Mouse (Mus musculus): ENCODE measurements around the gene Nudt8. TPM values are rescaled to one million over a fixed set of nuclear protein-coding genes. Genes with fewer than 3 reads are reported as not detected.

Nudt8 gene
- total RNA-seq, 2 experiments from 2014 or later: 61.2 to 71.2 TPM

GRCm38 (mm10) chr19:3985261-3985681 is 15.1 kb upstream of the Nudt8 start:
- intact Hi-C loops (cut with DNase I): no loop called here

GRCm38 (mm10) chr19:3986334-3986733 is 14.0 kb upstream of the Nudt8 start, which contains the start of gene Acy3:
Acy3 (plus strand) TSS chr19:3986570.
- intact Hi-C loops (cut with DNase I): no loop called here
- DNase-seq: peak; percentile 91

More at GRCm38 (mm10) chr19:3985261-3985681, 15.1 kb upstream of the Nudt8 start:
- peak; percentile 63 to 65 for DNase-seq

- DNase-seq: no peak
- intact Hi-C loops (cut with DNase I): no loop called here
Observed at GRCm38 (mm10) chr19:3988066-3988465, 12.3 kb upstream of the Nudt8 start.

DNA sequence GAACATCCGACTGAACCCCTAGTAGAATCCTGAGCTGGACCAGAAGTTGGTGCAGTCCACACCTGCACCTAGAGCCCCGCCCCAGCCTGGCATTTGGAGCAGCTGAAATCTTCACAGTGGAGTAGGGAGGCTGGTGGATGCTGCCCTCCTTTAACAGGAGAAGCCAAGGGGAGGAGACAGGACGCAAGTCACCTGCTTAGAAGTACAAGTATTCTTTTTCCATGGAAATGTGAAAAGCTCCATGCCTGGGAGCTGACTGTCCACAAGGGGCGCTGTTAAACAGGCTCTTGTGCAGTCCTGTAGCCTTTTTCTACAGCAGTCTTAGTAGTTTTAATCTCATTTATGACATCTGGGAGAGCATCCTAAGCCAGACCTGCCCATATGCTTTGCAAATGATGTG is 11.6 kb upstream of the Nudt8 start:
- intact Hi-C loops (cut with DNase I): no loop called here
- no peak for DNase-seq

GRCm38 (mm10) chr19:3990804-3991203 is 9.6 kb upstream of the Nudt8 start:
- intact Hi-C loops (cut with DNase I): no loop called here
- DNase-seq: no peak

DNA sequence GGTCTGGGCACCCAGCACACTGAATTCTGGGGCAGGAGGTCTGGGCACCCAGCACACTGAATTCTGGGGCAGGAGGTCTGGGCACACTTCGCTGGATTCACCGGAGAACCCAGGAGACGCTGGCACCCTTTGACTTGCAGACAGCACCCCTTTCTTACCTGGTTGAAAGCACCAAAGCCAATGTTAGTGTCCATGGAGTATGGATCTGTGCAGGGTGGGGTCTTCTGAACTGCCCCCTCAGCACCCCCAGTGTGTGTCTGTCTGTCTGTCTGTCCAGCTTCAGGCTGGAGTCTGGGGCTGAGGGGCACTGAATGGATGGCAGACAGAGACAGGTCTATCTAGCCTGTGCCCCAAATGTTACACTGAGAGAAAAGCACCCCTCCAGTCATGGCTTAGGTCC is 8.8 kb upstream of the Nudt8 start:
- intact Hi-C loops (cut with DNase I): no loop called here
- no peak for DNase-seq

DNA sequence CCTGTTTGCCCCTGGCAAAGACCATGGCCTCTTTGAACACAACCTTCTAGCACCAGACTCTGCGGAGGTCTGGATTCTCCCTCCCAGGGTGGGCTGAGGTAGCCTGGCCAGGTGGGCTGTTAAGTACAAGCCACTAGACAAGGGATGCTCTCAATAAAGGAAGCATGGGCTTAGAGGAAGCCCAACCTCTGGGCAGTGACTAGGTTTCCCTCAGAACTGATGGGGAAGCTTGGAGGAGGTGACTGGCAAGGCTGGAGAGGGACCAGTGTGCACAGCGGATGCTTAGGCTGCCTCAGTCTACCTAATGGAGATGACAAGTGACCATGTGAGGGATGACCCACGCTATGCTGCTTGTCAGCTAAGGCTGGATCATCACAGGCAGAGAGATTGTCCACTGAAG is 8.4 kb upstream of the Nudt8 start:
- intact Hi-C loops (cut with DNase I): no loop called here

GRCm38 (mm10) chr19:3992416-3992815 is 8.0 kb upstream of the Nudt8 start, which contains the start of gene Tbx10:
Tbx10 (plus strand) TSS chr19:3992752.
- intact Hi-C loops (cut with DNase I): no loop called here
- DNase-seq: no peak

More for the DNA sequence above, 8.4 kb upstream of the Nudt8 start:
- DNase-seq: no peak

GRCm38 (mm10) chr19:3994932-3995331 is 5.4 kb upstream of the Nudt8 start:
- intact Hi-C loops (cut with DNase I): no loop called here

DNA sequence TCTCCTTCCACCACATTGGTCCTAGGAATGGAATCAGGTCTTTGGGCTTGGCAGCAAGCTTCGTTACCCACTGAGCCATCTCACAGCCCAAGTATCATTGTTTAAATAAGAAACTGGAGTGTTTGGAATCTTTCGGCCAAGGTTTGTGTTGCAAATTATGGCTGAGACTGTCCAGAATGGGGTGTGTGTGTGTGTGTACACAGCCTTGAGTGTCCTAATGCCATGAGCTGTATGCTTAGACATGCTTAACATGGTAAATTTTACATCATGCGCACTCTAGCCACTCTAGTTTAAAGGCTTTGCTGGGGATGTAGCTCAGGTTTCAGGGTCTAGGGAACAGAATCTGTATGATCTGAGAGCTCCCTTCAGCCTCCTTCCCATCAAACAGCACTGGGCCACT is 4.9 kb upstream of the Nudt8 start:
- intact Hi-C loops (cut with DNase I): no loop called here

More at GRCm38 (mm10) chr19:3994932-3995331, 5.4 kb upstream of the Nudt8 start:
- no peak for DNase-seq

GRCm38 (mm10) chr19:3996106-3996505 is 4.3 kb upstream of the Nudt8 start:
- no peak for DNase-seq
- intact Hi-C loops (cut with DNase I): no loop called here

More for the DNA sequence above, 4.9 kb upstream of the Nudt8 start:
- DNase-seq: no peak

- DNase-seq: no peak
- intact Hi-C loops (cut with DNase I): no loop called here
Observed at GRCm38 (mm10) chr19:3996747-3997146, 3.6 kb upstream of the Nudt8 start.

DNA sequence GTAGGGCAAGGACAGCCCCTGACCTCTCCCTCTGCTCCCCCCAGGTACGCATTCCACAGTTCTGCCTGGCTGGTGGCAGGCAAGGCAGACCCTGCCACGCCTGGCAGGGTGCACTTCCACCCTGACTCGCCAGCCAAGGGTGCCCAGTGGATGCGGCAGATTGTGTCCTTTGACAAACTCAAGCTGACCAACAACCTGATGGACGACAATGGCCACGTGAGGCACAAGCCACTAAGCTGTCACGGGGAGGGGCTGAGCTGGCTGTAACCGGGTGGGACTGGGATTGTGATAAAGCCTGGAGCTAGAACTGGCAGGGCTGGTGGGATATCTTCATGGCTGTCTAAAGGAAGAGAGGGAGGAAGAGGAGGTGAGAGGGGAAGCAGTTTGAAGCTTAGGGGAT is 3.1 kb upstream of the Nudt8 start:
- DNase-seq: no peak
- intact Hi-C loops (cut with DNase I): no loop called here

- no peak for DNase-seq
- intact Hi-C loops (cut with DNase I): no loop called here
Observed at GRCm38 (mm10) chr19:3998335-3998734, 2.0 kb upstream of the Nudt8 start.

GRCm38 (mm10) chr19:3999121-3999730 is 1.2 kb upstream of the Nudt8 start:
- intact Hi-C loops (cut with DNase I): no loop called here
- no peak for DNase-seq

GRCm38 (mm10) chr19:4000949-4001525 is 657 bp downstream of the Nudt8 start:
- DNase-seq: no peak
- intact Hi-C loops (cut with DNase I): no loop called here

DNA sequence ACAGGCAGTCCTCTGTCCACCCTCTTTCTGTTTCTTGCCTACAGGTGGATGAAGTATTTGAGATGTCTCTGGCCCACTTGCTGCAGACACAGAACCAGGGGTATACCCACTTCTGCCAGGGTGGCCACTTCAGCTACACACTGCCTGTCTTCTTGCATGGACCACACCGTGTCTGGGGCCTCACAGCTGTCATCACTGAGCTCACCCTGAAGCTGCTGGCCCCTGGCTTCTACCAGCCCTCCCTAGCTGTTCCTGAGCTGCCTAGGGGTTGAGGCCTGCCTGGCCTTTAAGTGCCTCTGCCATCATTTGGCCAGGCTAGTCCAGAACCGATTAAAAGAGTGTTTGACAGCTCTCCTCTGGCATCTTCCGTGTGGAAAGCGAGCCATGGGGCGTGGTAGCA is 1.4 kb downstream of the Nudt8 start:
- intact Hi-C loops (cut with DNase I): no loop called here
- DNase-seq: no peak

DNA sequence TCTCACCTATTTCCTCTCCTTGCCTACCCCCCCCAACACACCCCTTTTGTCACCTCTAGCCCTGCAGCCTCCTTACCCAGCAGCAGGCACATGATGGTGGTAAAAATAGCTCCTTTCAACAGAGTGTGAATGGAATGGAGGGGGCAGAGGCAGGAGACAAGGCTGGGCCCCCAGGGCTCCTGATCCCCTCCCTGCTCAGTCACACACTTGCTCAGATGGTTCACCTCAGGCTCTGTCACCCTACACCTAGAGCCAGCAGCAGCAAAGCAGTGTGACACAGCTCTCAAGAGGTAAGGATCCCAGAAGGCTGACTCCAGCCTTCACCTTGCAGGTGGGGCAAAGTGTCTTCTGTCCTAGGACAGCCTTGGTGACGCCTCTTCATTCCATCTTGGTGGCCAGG is 2.7 kb downstream of the Nudt8 start, which contains the start of gene Doc2g:
Gene Doc2g, plus strand, starts transcription at position 202 of the 400 bp plus-strand sequence.
- intact Hi-C loops (cut with DNase I): no loop called here
- DNase-seq: peak; percentile 43 to 64

GRCm38 (mm10) chr19:4003641-4004040 is 3.3 kb downstream of the Nudt8 start:
- no peak for DNase-seq
- intact Hi-C loops (cut with DNase I): no loop called here

DNA sequence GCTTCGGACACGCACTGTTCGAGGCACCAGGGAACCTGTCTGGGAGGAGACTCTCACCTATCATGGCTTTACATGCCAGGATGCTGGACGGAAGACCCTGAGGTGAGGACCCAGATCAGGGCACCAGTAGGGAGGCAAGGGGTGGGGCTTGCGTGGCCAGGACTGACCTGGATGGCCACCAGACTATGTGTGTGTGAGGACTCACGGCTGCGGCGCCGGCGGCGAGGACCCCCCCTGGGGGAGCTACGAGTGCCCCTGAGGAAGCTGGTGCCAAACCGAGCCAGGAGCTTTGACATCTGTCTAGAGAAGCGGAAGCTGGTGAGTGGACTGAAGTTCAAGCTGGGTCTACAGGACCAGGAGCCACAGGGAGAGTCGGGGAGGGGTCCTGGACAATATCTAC is 4.0 kb downstream of the Nudt8 start:
- intact Hi-C loops (cut with DNase I): no loop called here
- DNase-seq: no peak

DNA sequence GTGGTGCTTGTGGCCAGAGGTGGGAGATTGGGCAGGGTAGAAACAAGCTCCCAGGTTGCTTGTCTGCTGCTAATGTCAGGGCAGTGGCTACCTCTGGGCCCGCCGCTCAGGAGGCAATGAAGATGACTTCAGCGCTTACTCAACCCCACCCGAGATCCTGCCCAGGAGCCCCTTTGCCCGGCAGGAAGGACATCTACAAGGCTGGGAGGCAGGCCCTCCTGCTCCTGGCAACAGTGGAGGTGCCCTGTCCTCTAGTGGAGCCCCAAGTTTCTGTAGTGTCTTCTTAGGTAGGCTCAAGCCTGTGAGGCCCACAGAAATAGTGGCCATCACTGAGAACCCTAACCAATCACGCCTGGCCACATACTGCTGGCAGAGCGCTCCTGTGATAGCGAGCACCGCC is 4.7 kb downstream of the Nudt8 start:
- intact Hi-C loops (cut with DNase I): no loop called here
- no peak for DNase-seq

DNA sequence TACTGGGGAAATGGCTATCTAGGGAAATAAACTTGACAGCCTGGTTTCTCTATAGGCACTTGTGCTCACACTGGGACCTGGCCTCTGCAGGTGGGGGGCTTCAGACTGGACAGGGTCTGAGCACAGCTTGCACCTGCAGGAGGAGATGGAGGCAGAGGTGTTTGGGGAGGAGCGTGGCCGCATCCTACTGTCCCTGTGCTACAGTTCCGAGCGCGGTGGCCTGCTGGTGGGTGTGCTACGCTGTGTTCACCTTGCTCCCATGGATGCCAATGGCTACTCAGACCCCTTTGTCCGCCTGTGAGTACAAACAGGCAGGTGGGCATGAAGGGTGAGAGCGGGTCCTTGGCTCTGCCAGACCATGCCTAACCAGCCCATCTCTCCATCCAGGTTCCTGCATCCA is 5.6 kb downstream of the Nudt8 start:
- intact Hi-C loops (cut with DNase I): no loop called here

More for the DNA sequence above, 5.6 kb downstream of the Nudt8 start:
- no peak for DNase-seq
